In the genomic region with DNA sequence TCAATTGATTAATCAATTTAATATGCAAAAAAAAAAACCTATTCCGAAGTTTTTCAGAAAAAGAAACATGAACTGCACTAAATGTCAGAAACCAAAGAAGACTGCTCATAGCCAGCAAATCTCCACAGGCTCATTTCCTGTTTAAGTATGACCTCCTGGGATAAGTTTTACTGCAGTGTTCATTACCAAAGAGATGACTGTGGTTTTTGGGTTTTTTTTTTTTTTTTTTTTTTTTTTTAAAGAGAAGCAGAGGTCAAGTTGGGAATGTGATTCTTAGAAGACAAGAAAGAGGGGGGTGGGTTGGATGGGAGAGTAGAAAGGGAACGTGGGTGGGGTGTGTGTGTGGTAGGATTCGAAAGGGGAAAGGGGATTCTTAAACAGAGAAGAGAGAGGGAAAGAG, we compare ENCODE assay signal across 8 mouse cellular contexts. TPM values are rescaled to one million over a fixed set of nuclear protein-coding genes. Genes with fewer than 3 reads are reported as not detected.
A peak's percentile ranks its signal among the peaks of the same experiment; 100 is the strongest.
DNase-seq lines count a peak whose midpoint lies in the region; ATAC-seq and TF ChIP-seq lines count a peak whose summit lies in the region.

No protein-coding gene starts in this region.

- H3K4me2 ChIP-seq in forebrain, postnatal 0 days (ENCODE audit: low read depth): peak overlapping the region; percentile 74

- intact Hi-C loops in heart, adult 2 months (cut with DNase I): no loop called here

- peaks cover 28% of the 10 kb centered on the region for H3K79me3 ChIP-seq in C2C12 (ENCODE audit: low read depth)

- H3K9ac ChIP-seq in heart, adult 2 months (ENCODE audit: low read depth, low read length): peak overlapping the region; percentile 90
- peak overlapping the region; percentile 71; the same call in 1 of the 2 replicates for H3K9ac ChIP-seq in forebrain, postnatal 0 days

- no peak for TF ChIP-seq EP300 in heart, adult 2 months (IDR thresholded peaks at IDR 0.05; ENCODE audit: insufficient read depth, low read depth, low read length)

- DNase-seq in heart, adult 2 months: no peak
- DNase-seq in heart, adult 9 months (ENCODE audit: low spot score in 2 of 2): no peak
- DNase-seq in forebrain, postnatal 0 days: no peak
- DNase-seq in right cerebral cortex, adult 2 months (ENCODE audit: low spot score in 2 of 2): no peak
- no peak for DNase-seq in cerebellum, postnatal 14 days
- no peak for DNase-seq in cerebellum, postnatal 36 days

- no peak for TF ChIP-seq CTCF in heart, adult 2 months (IDR thresholded peaks at IDR 0.05)
- no peak for TF ChIP-seq CTCF in C2C12 (IDR thresholded peaks at IDR 0.05; ENCODE audit: control insufficient read depth, insufficient read depth, insufficient read length)
- TF ChIP-seq CTCF in forebrain, postnatal 0 days (IDR thresholded peaks at IDR 0.05; ENCODE audit: low read depth): no peak

- peak overlapping the region; percentile 99 for H3K27ac ChIP-seq in heart, adult 2 months
- no peak overlapping the region for H3K27ac ChIP-seq in forebrain, postnatal 0 days (ENCODE audit: low read depth, low read length)
- peak overlapping the region; percentile 53 for H3K27ac ChIP-seq in macrophage

- H3K27me3 ChIP-seq in heart, adult 2 months (ENCODE audit: control insufficient read depth, insufficient read depth, low read length): no peaks in the 10 kb centered on the region
- H3K27me3 ChIP-seq in C2C12 (ENCODE audit: control insufficient read depth, insufficient read depth, insufficient read length): no peaks in the 10 kb centered on the region
- no peaks in the 10 kb centered on the region for H3K27me3 ChIP-seq in forebrain, postnatal 0 days (ENCODE audit: insufficient read depth, low read length)

- H3K4me1 ChIP-seq in heart, adult 2 months (ENCODE audit: control insufficient read depth, insufficient read depth, low read length): peaks cover 17% of the 10 kb centered on the region
- peaks cover 11% of the 10 kb centered on the region for H3K4me1 ChIP-seq in forebrain, postnatal 0 days (ENCODE audit: insufficient read depth)

- 20% methylated on average over 3 of the region's 3 CpGs for WGBS in heart, adult 2 months
- WGBS in forebrain, postnatal 0 days: 25% methylated on average over 3 of the region's 3 CpGs
- 15% methylated on average over 3 of the region's 3 CpGs for WGBS in macrophage (ENCODE audit: missing documents)

- H3K9me3 ChIP-seq in forebrain, postnatal 0 days (ENCODE audit: low read length): no peaks in the 10 kb centered on the region

- H3K4me3 ChIP-seq in heart, adult 2 months: peak overlapping the region; percentile 76
- peak overlapping the region; percentile 53 for H3K4me3 ChIP-seq in C2C12 (ENCODE audit: insufficient read depth, poor library complexity, severe bottlenecking)
- H3K4me3 ChIP-seq in forebrain, postnatal 0 days (ENCODE audit: low read depth, low read length): peak overlapping the region; percentile 93
- peak overlapping the region; percentile 84 for H3K4me3 ChIP-seq in macrophage (ENCODE audit: inconsistent target)

- no peak for TF ChIP-seq POLR2A in heart, adult 2 months (IDR thresholded peaks at IDR 0.05; ENCODE audit: insufficient read depth, low read depth, low read length)

- ATAC-seq in forebrain, postnatal 0 days: no peak

- H3ac ChIP-seq in C2C12 (ENCODE audit: control insufficient read depth, insufficient read length, low read depth): no peak overlapping the region

- H3K79me2 ChIP-seq in heart, adult 2 months (replicated peaks; ENCODE audit: control insufficient read depth, insufficient read depth, low read length): peaks cover 7% of the 10 kb centered on the region
- peaks cover 48% of the 10 kb centered on the region for H3K79me2 ChIP-seq in C2C12 (ENCODE audit: control insufficient read depth, insufficient read depth)
- H3K79me2 ChIP-seq in macrophage (ENCODE audit: inconsistent target): peaks cover 57% of the 10 kb centered on the region

- H3K36me3 ChIP-seq in heart, adult 2 months (ENCODE audit: control insufficient read depth, insufficient read depth, low read length): peaks cover 23% of the 10 kb centered on the region
- H3K36me3 ChIP-seq in C2C12 (ENCODE audit: control insufficient read depth, insufficient read depth): no peaks in the 10 kb centered on the region
- no peaks in the 10 kb centered on the region for H3K36me3 ChIP-seq in forebrain, postnatal 0 days (ENCODE audit: insufficient read depth)
- H3K36me3 ChIP-seq in macrophage (ENCODE audit: inconsistent target): no peaks in the 10 kb centered on the region

TF ChIP-seq in C2C12, 6 proteins besides CTCF, POLR2A, EP300 and RAD21:
- TF ChIP-seq MYOD1 (IDR thresholded peaks at IDR 0.05; ENCODE audit: control insufficient read depth, insufficient read length, low read depth): no peak
- TF ChIP-seq USF1 (IDR thresholded peaks at IDR 0.05; ENCODE audit: low read depth): no peak
- TF ChIP-seq CEBPB (IDR thresholded peaks at IDR 0.05; ENCODE audit: low read depth): no peak
- TF ChIP-seq MAX (IDR thresholded peaks at IDR 0.05): no peak
- TF ChIP-seq MYOG (IDR thresholded peaks at IDR 0.05; ENCODE audit: control insufficient read depth, extremely low read depth, insufficient read length): no peak
- TF ChIP-seq FOSL1 (IDR thresholded peaks at IDR 0.05; ENCODE audit: insufficient read depth, low read length, poor library complexity, severe bottlenecking): no peak
TF ChIP-seq in C2C12: peak in this region for 0.

RNA-seq across cellular contexts. Expression of gene Tmod3, which starts 1.1 kb away (rescaled TPM):
- total RNA-seq in heart, adult 2 months (2021): 10 to 100 TPM; 50.1 to 63.6 TPM
- 19.6 and 37.8 TPM in 2 replicates for polyA plus RNA-seq in heart, adult 2 months (2012; rRNA removed)
- 14.7 TPM for polyA plus RNA-seq in C2C12 (2012; fragmentation: generic; extraction: Trizol)
- 50.3 and 55.1 TPM in 2 replicates for total RNA-seq in forebrain, postnatal 0 days (2014; rRNA removed)
- 74.0 and 78.6 TPM in 2 replicates for polyA plus RNA-seq in forebrain, postnatal 0 days (2015; fragmentation: Nextera tagmentation; extraction: Ambion mirVana)
- 100 to 1,000 TPM in 10 of 26 experiments, 10 to 100 TPM in 16; 44.3 to 387 (median 86.0) TPM for total RNA-seq in macrophage (2018; cell fraction: chromatin; rRNA removed)
- 100 to 1,000 TPM in 1 of 26 experiments, 10 to 100 TPM in 25; 71.2 to 122 (median 82.0) TPM for total RNA-seq in macrophage (2018; cell fraction: cytosol; rRNA removed)
- 100 to 1,000 TPM in 10 of 26 experiments, 10 to 100 TPM in 16; 51.8 to 364 (median 84.8) TPM for total RNA-seq in macrophage (2018; cell fraction: nucleus; rRNA removed)
- 69.0 to 94.7 TPM (median 81.9 TPM) in 3 replicates for polyA plus RNA-seq in macrophage (2018)

RNA-seq across cellular contexts. Expression of gene Tmod2, which starts 52.8 kb away (rescaled TPM):
- 1 to 10 TPM; 3.8 to 4.7 TPM for total RNA-seq in heart, adult 2 months (2021)
- 1.0 and 2.6 TPM in 2 replicates for polyA plus RNA-seq in heart, adult 2 months (2012; rRNA removed)
- polyA plus RNA-seq in C2C12 (2012; fragmentation: generic; extraction: Trizol) (0.27 TPM), macrophage (2018) (not detected in 3 replicates)
- 164 and 185 TPM in 2 replicates for total RNA-seq in forebrain, postnatal 0 days (2014; rRNA removed)
- polyA plus RNA-seq in forebrain, postnatal 0 days (2015; fragmentation: Nextera tagmentation; extraction: Ambion mirVana): 224 and 406 TPM in 2 replicates
- under 1 TPM in 1 of 26 experiments, not detected in 25; 0.60 TPM for total RNA-seq in macrophage (2018; cell fraction: chromatin; rRNA removed)
- under 1 TPM in 12 of 26 experiments, not detected in 14; under 0.01 to 0.15 (median 0.02) TPM for total RNA-seq in macrophage (2018; cell fraction: cytosol; rRNA removed)
- under 1 TPM in 4 of 26 experiments, not detected in 22; 0.09 to 0.34 (median 0.18) TPM for total RNA-seq in macrophage (2018; cell fraction: nucleus; rRNA removed)

Comparison
In these comparisons a context has a peak if more than half of its experiments do, and no peak if none do; other contexts are left out.
1. RNA of gene Tmod2, which starts 52.8 kb away (polyA plus RNA-seq): 224 to 406 TPM in forebrain, postnatal 0 days; 1.0 to 2.6 TPM in heart, adult 2 months, 0.27 TPM in C2C12 (single experiment) and not detected in macrophage; every median in the first group is over 10 times any median in the second.
2. Peak in every context shown above with its lines, with median percentiles within 50 percentile points of each other: H3K4me3 ChIP-seq.